Mouse (Mus musculus) limb, embryonic 14.5 days (tissue): Measurements from ENCODE around the gene Mdfic. TPM values are rescaled to one million over a fixed set of nuclear protein-coding genes. Genes with fewer than 3 reads are reported as not detected.

ENCODE experiments used
- ATAC-seq: fragments of 200-750 bp; cut with Nextera tagmentation; 2 replicates; pipeline ENCODE4 v1.8.0; 2017; ENCODE audit warnings: low read depth, moderate number of reproducible peaks, moderate TSS enrichment; ENCODE audit not compliant: low FRiP score
- DNase-seq: peaks from one replicate; pipeline ENCODE4 v3.0.0-alpha.2; 2015; ENCODE audit warnings: low spot score
- H3K27ac ChIP-seq: fragments of 300-500 bp; sonication (generic); replicated peaks from 2 replicates; pipeline ENCODE4 v1.5.1; 2014; ENCODE audit warnings: low read depth, mild to moderate bottlenecking, low read length, moderate library complexity, mixed read lengths
- H3K27me3 ChIP-seq: fragments of 300-500 bp; sonication (generic); 2 replicates; pipeline ENCODE4 v1.6.1; 2014; ENCODE audit warnings: low read length, mixed read lengths; ENCODE audit not compliant: control insufficient read depth, insufficient read depth
- H3K36me3 ChIP-seq: fragments of 300-500 bp; sonication (generic); 2 replicates; pipeline ENCODE4 v1.6.1; 2014; ENCODE audit warnings: mild to moderate bottlenecking, low read length, moderate library complexity, mixed read lengths; ENCODE audit not compliant: control insufficient read depth, insufficient read depth
- H3K4me1 ChIP-seq: fragments of 300-500 bp; sonication (generic); 2 replicates; pipeline ENCODE4 v1.6.1; 2014; ENCODE audit warnings: antibody characterized with exemption, low read length, mixed read lengths; ENCODE audit not compliant: control insufficient read depth, insufficient read depth
- H3K4me2 ChIP-seq: fragments of 300-500 bp; sonication (generic); replicated peaks from 2 replicates; pipeline ENCODE4 v1.6.1; 2014; ENCODE audit warnings: low read depth, mild to moderate bottlenecking, low read length, moderate library complexity; ENCODE audit not compliant: severe bottlenecking
- H3K4me3 ChIP-seq: fragments of 300-500 bp; sonication (generic); replicated peaks from 2 replicates; pipeline ENCODE4 v1.5.1; 2014; ENCODE audit warnings: low read length
- H3K9ac ChIP-seq: fragments of 300-500 bp; sonication (generic); 2 replicates; pipeline ENCODE4 v1.6.1; 2014; ENCODE audit warnings: mild to moderate bottlenecking, low read depth, low read length, moderate library complexity; ENCODE audit not compliant: severe bottlenecking
- H3K9me3 ChIP-seq: fragments of 300-500 bp; sonication (generic); 2 replicates; pipeline ENCODE4 v1.6.1; 2016; ENCODE audit warnings: low read length; ENCODE audit not compliant: control insufficient read depth
- POLR2A ChIP-seq: fragments of 200-500 bp; IDR thresholded peaks from 2 replicates; pipeline ENCODE4 v1.8.0; 2012; ENCODE audit warnings: inconsistent platforms, mild to moderate bottlenecking, moderate library complexity, borderline replicate concordance; ENCODE audit not compliant: insufficient read depth, insufficient read length; ENCODE audit errors: extremely low read depth
- WGBS: fragments of 180-500 bp; shearing (Covaris S2); extraction: QIAGEN DNeasy Blood & Tissue Kit; methylation state at CpG from one replicate; pipeline ENCODE4 v1.1.7; 2014; 5-methylcytosine and 5-hydroxymethylcytosine counted together
- polyA plus RNA-seq, 2 experiments: library from polyadenylated mRNA; depleted of rRNA in 1 of 2; stranded (reverse) in 1 of 2; unstranded in 1 of 2; fragments of >200 nt; fragmentation: Nextera tagmentation in 1 of 2; extraction: Ambion mirVana in 1 of 2; gene quantifications; 2 replicates each; pipeline versions ENCODE4 v1.2.1 to v1.2.3; 2012 to 2014

Mdfic gene
- polyA plus RNA-seq, 2 experiments = 14.2 to 27.7 TPM

DNA sequence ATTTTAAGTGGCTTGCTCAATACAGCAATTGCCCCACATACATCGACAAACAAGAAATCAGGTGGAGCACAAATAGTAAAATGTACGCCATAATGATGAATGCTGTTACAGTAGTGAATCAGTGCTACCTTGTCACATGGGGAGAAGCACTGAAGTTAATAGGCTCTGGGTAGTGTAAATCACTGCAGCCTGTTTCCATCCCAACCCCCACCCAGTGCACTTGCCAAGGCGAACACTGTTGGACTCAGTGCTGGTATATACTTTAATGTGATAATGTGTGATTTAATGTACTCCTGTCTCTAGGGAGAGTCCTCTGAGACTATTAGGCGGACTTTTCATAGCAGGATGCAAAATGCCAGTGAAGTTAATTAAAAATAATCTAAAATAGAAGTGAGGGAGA, 3.8 kb downstream of the Mdfic start:
- Histone ChIP-seq H3K4me2 (no peak overlapping the region), H3K4me3 (no peak overlapping the region), H3K27me3 (no peaks in the 10 kb centered on the region), H3K9me3 (no peaks in the 10 kb centered on the region), H3K9ac (no peak overlapping the region), H3K27ac (no peak overlapping the region), H3K4me1 (peaks cover 26% of the 10 kb centered on the region), H3K36me3 (peaks cover 7% of the 10 kb centered on the region)
- ATAC-seq (no peak), DNase-seq (no peak)
- WGBS = 53% methylated on average over 4 of the region's 4 CpGs
- no peak for TF ChIP-seq POLR2A

DNA sequence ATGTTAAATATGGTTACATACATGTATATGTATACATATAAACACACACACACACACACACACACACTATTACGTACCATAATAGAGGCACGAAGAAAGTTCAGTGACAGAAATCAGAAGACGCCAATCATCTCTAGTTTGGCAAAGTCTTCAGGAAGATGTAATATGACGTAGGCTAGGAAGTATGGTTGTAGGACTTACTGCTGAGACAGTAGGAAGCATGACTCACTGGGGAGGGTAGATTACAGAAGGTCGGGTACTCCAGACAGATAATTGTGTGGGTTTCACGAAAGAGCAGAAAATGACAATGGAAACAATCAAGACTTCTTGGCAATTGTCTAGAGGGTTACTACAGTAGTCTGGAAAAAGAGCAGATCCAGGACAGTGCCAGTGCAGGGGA, 6.0 kb downstream of the Mdfic start:
- Histone ChIP-seq H3K9me3 (no peaks in the 10 kb centered on the region), H3K4me3 (no peak overlapping the region), H3K9ac (no peak overlapping the region), H3K36me3 (peaks cover 7% of the 10 kb centered on the region), H3K4me1 (peaks cover 37% of the 10 kb centered on the region), H3K27ac (no peak overlapping the region), H3K4me2 (no peak overlapping the region), H3K27me3 (no peaks in the 10 kb centered on the region)
- TF ChIP-seq POLR2A = no peak
- ATAC-seq = no peak
- WGBS = 83% methylated on average over 6 of the region's 6 CpGs
- no peak for DNase-seq

DNA sequence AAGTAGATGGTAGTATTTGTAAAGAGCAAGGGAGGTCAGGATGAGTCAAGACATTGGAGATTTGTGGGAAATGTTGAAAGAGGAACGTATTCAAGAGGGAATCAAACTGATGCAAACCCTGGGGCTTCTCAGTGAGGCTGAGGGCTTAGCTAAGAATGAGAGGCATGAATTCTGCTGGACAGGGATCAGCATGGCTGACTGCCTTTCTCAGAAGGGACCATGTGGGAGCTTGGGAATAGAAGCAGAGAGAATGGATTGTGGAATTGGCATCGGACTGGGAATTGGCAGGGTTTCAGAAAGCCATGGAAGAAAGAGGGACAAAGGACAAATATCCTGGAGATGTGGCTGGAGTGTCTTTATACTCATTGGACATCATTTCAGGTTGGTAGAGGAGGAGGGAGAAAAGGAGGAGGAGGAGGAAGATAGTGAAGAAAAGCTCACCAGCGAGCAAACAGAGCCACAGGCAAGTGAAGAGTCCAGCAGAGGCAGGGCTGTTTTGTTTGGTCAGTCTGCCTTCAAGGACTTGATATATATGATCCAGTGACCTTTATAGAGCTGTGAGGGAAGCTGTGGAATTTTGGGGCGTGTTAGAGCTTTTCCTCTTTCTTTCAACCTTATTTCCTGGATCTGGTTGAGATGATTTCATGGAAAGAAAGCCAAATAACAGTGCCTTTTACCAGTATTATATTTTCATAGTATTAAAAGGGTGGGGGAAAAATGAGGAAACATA, 7.4 kb downstream of the Mdfic start:
- H3K27ac ChIP-seq = no peak overlapping the region
- DNase-seq = no peak

DNA sequence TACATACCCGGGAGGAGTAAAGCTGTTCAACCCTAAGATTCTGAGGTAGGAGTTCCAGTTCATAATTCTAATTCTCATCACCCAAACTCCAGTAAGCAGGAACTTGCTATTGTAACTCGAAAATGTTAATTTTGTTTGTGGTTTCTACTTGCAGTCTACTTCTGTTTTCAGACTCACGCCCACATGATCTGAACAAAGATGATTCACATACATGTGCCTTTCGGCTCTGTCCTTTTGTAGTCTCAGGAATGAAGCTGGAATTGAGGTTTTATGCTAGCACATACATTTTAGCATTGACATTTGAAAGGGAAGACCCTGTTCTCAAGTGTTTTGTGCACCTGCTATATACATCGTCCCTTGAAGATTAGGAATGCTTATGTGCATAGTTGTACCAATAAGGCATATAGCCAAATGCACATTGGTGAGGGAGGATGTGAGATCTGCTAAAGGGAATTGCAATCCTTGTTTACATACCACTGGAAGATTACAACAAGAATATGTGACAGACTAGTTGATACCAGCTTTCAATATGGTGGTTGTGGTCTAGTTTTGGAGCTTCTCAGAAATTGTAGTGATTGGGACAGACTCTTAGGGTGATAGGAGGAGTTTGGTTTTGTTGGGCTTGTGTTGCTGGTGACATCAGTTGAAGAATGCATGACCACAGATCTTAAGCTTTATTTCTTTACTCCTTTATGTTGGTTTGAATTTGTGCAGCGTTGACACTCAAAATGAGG, 8.6 kb downstream of the Mdfic start:
- 92% methylated on average over 6 of the region's 6 CpGs for WGBS
- DNase-seq (no peak), ATAC-seq (no peak)
- H3K36me3 ChIP-seq = peaks cover 7% of the 10 kb centered on the region
- no peak overlapping the region for H3K9ac ChIP-seq
- H3K27ac ChIP-seq = no peak overlapping the region
- H3K9me3 ChIP-seq = no peaks in the 10 kb centered on the region
- no peak for TF ChIP-seq POLR2A
- no peak overlapping the region for H3K4me2 ChIP-seq
- peaks cover 24% of the 10 kb centered on the region for H3K4me1 ChIP-seq
- no peak overlapping the region for H3K4me3 ChIP-seq
- no peaks in the 10 kb centered on the region for H3K27me3 ChIP-seq

More for the DNA sequence above, 7.4 kb downstream of the Mdfic start:
- Histone ChIP-seq H3K4me2 (no peak overlapping the region), H3K9me3 (no peaks in the 10 kb centered on the region), H3K4me1 (peaks cover 34% of the 10 kb centered on the region), H3K36me3 (peaks cover 7% of the 10 kb centered on the region), H3K27me3 (no peaks in the 10 kb centered on the region), H3K4me3 (no peak overlapping the region), H3K9ac (no peak overlapping the region)
- WGBS = 63% methylated on average over 4 of the region's 4 CpGs
- TF ChIP-seq POLR2A = no peak
- no peak for ATAC-seq

DNA sequence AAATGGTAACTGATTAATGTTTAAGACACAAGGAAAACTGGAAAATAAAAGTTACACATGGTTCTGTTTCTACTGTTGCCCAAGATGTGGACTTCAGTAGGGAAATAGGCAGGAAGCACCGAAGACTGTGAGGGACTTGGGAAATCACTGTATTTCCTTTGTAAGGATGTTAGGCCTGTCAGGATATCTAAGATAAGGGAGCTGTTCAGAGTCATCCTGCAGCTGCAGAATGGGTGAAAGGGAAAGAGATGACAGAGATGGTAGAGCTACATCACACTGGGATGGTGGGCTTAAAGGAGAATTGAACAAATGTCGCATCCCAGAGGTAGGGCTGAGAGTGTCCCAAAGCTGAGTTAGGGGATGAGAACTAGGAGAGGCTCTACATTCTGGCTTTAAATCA, 9.8 kb downstream of the Mdfic start:
- Histone ChIP-seq H3K27ac (0 out of 2 replicates have a peak overlapping the region, but pooled peaks have one; percentile 2), H3K27me3 (no peaks in the 10 kb centered on the region), H3K9ac (no peak overlapping the region), H3K4me1 (peaks cover 16% of the 10 kb centered on the region; the same call in 1 of the 2 replicates), H3K36me3 (peaks cover 7% of the 10 kb centered on the region), H3K9me3 (no peaks in the 10 kb centered on the region), H3K4me2 (no peak overlapping the region), H3K4me3 (no peak overlapping the region)
- no peak for TF ChIP-seq POLR2A
- ATAC-seq (no peak), DNase-seq (no peak)
- WGBS = 80% methylated on average over 2 of the region's 2 CpGs
